Mouse (Mus musculus): ENCODE results near the gene Gbx2. TPM values are rescaled to one million over a fixed set of nuclear protein-coding genes. Genes with fewer than 3 reads are reported as not detected.

The Gbx2 gene
- not detected for total RNA-seq (2022)

- peak; percentile 20 for DNase-seq
These were observed at the start of gene Gbx2 for GRCm38 (mm10) chr1:89931120-89931519. TSS of gene Gbx2 (minus strand) at chr1:89931179.

GRCm38 (mm10) chr1:89977261-89977660 lies 46.3 kb upstream of the Gbx2 start:
- no peak for DNase-seq

- no peak for DNase-seq
These were observed 45.4 kb upstream of the Gbx2 start for GRCm38 (mm10) chr1:89976411-89976810.

- DNase-seq: no peak
These were observed 43.6 kb upstream of the Gbx2 start for GRCm38 (mm10) chr1:89974541-89974940.

GRCm38 (mm10) chr1:89971848-89972247 lies 40.9 kb upstream of the Gbx2 start:
- no peak for DNase-seq

- no peak for DNase-seq
These were observed 38.7 kb upstream of the Gbx2 start for GRCm38 (mm10) chr1:89969714-89970110.

GRCm38 (mm10) chr1:89969072-89969713 lies 38.2 kb upstream of the Gbx2 start:
- DNase-seq: no peak

- DNase-seq: no peak
These were observed 37.3 kb upstream of the Gbx2 start for GRCm38 (mm10) chr1:89968111-89968851.

- DNase-seq: no peak
These were observed 36.6 kb upstream of the Gbx2 start for GRCm38 (mm10) chr1:89967585-89967984.

- no peak for DNase-seq
These were observed 33.4 kb upstream of the Gbx2 start for GRCm38 (mm10) chr1:89964426-89964825.

GRCm38 (mm10) chr1:89963296-89963695 lies 32.3 kb upstream of the Gbx2 start:
- DNase-seq: no peak

GRCm38 (mm10) chr1:89962092-89962491 lies 31.1 kb upstream of the Gbx2 start:
- no peak for DNase-seq

GRCm38 (mm10) chr1:89959393-89959792 lies 28.4 kb upstream of the Gbx2 start:
- DNase-seq: no peak

GRCm38 (mm10) chr1:89943202-89943601 lies 12.2 kb upstream of the Gbx2 start:
- peak; percentile 39 for DNase-seq

GRCm38 (mm10) chr1:89942395-89942976 lies 11.5 kb upstream of the Gbx2 start:
- DNase-seq: no peak

- no peak for DNase-seq
These were observed 10.9 kb upstream of the Gbx2 start for GRCm38 (mm10) chr1:89941701-89942381.

GRCm38 (mm10) chr1:89940961-89941524 lies 10.1 kb upstream of the Gbx2 start:
- DNase-seq: no peak

GRCm38 (mm10) chr1:89939981-89940726 lies 9.2 kb upstream of the Gbx2 start:
- peak; percentile 36 for DNase-seq

GRCm38 (mm10) chr1:89939596-89939960 lies 8.6 kb upstream of the Gbx2 start:
- DNase-seq: no peak

GRCm38 (mm10) chr1:89938884-89939595 lies 8.1 kb upstream of the Gbx2 start:
- no peak for DNase-seq
